Mouse (Mus musculus): Measurements from ENCODE around the gene Slc17a2.
A peak's percentile ranks its signal among the peaks of the same experiment; 100 is the strongest.
"Not testable (repeated sequence)": the region's sequence is repeated elsewhere in the genome, so short reads cannot be mapped to it uniquely, and the experiment has no call there.

The Slc17a2 gene

GRCm38 (mm10) chr13:23806422-23807052 is at the start of gene Slc17a2:
Gene Slc17a2, plus strand, starts transcription at chr13:23806993.
- DNase-seq (ENCODE audit: low spot score in 2 of 2), result no peak

- DNase-seq (ENCODE audit: low spot score in 2 of 2), result no peak
These were observed 49.5 kb upstream of the Slc17a2 start for GRCm38 (mm10) chr13:23757211-23757773.

GRCm38 (mm10) chr13:23757921-23758320 is 48.9 kb upstream of the Slc17a2 start:
- DNase-seq (ENCODE audit: low spot score in 2 of 2), result no peak

- no peak for DNase-seq (ENCODE audit: low spot score in 2 of 2)
These were observed 47.5 kb upstream of the Slc17a2 start for GRCm38 (mm10) chr13:23759251-23759771.

GRCm38 (mm10) chr13:23759916-23760239 is 46.9 kb upstream of the Slc17a2 start:
- no peak for DNase-seq (ENCODE audit: low spot score in 2 of 2)

- DNase-seq (ENCODE audit: low spot score in 2 of 2), result no peak
These were observed 46.4 kb upstream of the Slc17a2 start for GRCm38 (mm10) chr13:23760240-23760971.

GRCm38 (mm10) chr13:23760972-23761864 is 45.6 kb upstream of the Slc17a2 start, which contains the start of gene Hist1h4a:
Gene Hist1h4a, minus strand, starts transcription at chr13:23761230.
- DNase-seq (ENCODE audit: low spot score in 2 of 2), result peak; percentile 98 to 99

- DNase-seq (ENCODE audit: low spot score in 2 of 2), result peak; percentile 59 to 63
These were observed 44.6 kb upstream of the Slc17a2 start, which contains the start of gene Hist1h3a for GRCm38 (mm10) chr13:23761871-23762821. Gene Hist1h3a, minus strand, starts transcription at chr13:23762386.

GRCm38 (mm10) chr13:23763242-23763585 is 43.6 kb upstream of the Slc17a2 start:
- DNase-seq (ENCODE audit: low spot score in 2 of 2), result no peak

GRCm38 (mm10) chr13:23763586-23764323 is 43.0 kb upstream of the Slc17a2 start, which contains the start of gene Hist1h1a:
Gene Hist1h1a, plus strand, starts transcription at chr13:23763666.
- DNase-seq (ENCODE audit: low spot score in 2 of 2), result peak; percentile 82 to 86

GRCm38 (mm10) chr13:23764324-23765171 is 42.2 kb upstream of the Slc17a2 start:
- no peak for DNase-seq (ENCODE audit: low spot score in 2 of 2)

- DNase-seq (ENCODE audit: low spot score in 2 of 2), result no peak
These were observed 41.6 kb upstream of the Slc17a2 start for GRCm38 (mm10) chr13:23765172-23765513.

GRCm38 (mm10) chr13:23766772-23767171 is 40.0 kb upstream of the Slc17a2 start:
- DNase-seq (ENCODE audit: low spot score in 2 of 2), result no peak

- DNase-seq (ENCODE audit: low spot score in 2 of 2), result no peak
These were observed 37.9 kb upstream of the Slc17a2 start for GRCm38 (mm10) chr13:23768834-23769397.

- DNase-seq (ENCODE audit: low spot score in 2 of 2), result not testable (repeated sequence)
These were observed 37.2 kb upstream of the Slc17a2 start, which contains the start of gene Trim38 for GRCm38 (mm10) chr13:23769613-23770012. Gene Trim38, plus strand, starts transcription at chr13:23769913.

- DNase-seq (ENCODE audit: low spot score in 2 of 2), result peak; percentile 36 to 39
These were observed 34.1 kb upstream of the Slc17a2 start for GRCm38 (mm10) chr13:23772561-23773313.

GRCm38 (mm10) chr13:23778339-23778738 is 28.5 kb upstream of the Slc17a2 start:
- no peak for DNase-seq (ENCODE audit: low spot score in 2 of 2)

GRCm38 (mm10) chr13:23779025-23779424 is 27.8 kb upstream of the Slc17a2 start:
- no peak for DNase-seq (ENCODE audit: low spot score in 2 of 2)
